Mouse (Mus musculus) adrenal gland, postnatal 36 days (tissue): ENCODE results near the gene Mpv17. TPM values are rescaled to one million over a fixed set of nuclear protein-coding genes. Genes with fewer than 3 reads are reported as not detected.

Experiments used
- DNase-seq, 2 experiments: peaks; one replicate each; pipeline ENCODE4 v3.0.0; 2021; ENCODE audit warnings: mixed read lengths in 1 of 2
- total RNA-seq, 2 experiments: library from RNA; stranded (reverse); gene quantifications; 2 replicates each; pipeline ENCODE4 v1.2.3; 2021

Gene Mpv17
- total RNA-seq, 2 experiments from 2014 or later: 57.5 to 62.1 TPM

DNA sequence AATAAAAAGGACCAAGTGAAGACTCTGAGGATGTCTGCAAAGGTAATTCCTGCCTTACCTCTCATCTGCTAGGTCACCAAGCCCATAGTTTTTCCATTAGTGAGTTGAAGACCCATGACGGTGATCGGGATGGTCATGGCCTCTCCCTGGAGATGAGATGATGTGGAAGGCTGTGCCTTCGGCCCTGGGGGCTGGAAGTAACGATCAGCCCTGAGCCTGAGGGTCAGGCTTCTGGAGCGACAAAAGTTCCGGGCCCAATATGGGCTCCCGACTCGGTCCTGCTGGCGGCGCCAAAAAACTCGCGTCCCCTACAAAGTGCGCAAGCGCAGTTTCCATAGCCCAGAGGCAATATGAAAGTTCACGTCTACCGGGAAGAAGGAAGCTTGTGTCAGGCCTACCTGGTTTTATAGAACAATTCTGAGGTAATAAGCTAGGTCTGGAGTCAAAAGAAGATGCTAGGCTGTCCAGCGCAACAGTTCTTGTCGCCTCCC is 46.0 kb downstream of the Mpv17 start, which contains the start of gene Slc30a3:
Gene Slc30a3 (minus strand): TSS at position 238 of the 491 bp plus-strand sequence.
- no peak for DNase-seq

DNA sequence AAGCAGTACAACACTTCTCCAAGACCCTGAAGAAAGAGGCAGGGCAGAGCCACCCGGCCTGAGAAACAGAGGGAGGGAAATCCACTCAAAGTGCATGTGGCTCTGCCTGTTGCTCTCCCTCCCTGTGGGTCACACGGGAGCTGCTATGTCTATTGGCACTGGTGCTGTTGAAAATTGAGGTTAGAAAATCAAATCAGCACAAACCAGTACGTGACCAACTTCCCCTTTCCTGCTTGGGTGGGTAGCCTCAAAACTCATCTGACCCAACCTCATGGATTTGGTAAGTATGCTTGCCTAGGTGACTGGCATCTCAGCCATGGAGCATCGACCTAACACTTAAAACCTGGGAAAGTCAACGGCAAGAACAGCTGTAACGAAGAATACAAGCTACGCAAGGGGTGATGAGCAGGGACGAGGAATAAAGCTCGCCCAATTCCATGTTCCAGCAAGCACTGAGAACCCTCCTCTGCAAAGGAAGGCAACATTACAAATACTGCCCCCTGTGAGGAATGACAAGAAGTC is 48.2 kb downstream of the Mpv17 start, which contains the start of gene Dnajc5g:
Gene Dnajc5g (plus strand): TSS at position 472 of the 522 bp plus-strand sequence.
- DNase-seq: no peak

DNA sequence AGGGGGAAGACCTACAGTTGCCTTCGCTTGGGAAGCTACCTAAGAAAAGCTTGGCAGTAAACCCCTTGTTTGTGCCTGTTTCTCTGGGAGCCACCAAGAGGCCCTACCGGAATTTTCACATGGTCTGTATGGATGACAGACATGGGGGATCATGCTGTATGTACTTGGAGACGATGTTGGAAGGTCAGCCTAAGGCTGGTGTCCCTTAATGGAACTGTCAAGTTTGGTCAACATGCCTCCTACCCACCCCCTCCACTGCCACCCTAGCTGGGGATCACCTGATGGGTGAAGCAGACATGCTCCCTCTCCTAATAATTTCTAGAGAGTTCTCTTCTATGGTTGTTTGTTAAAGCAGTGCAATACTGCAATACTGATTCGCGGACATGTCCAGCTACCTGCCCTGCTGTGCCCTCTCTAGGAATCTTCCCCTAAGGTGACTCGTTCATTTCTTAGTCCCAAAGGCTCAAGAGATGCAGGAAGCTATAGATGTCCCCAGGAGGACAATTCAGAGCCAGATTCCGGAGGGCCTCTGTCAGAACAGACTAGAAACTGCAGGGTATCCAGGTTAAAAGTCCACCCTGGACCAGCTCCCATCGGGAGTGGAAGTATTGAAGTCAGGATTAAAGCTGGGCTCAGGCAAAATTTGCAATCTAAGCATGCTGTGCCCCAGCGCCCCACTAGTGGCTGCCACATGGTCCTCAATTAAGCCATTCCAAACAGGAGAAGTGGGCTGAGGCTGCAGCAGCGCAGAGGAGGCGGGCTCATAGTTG is 58.2 kb downstream of the Mpv17 start:
- DNase-seq: no peak

DNA sequence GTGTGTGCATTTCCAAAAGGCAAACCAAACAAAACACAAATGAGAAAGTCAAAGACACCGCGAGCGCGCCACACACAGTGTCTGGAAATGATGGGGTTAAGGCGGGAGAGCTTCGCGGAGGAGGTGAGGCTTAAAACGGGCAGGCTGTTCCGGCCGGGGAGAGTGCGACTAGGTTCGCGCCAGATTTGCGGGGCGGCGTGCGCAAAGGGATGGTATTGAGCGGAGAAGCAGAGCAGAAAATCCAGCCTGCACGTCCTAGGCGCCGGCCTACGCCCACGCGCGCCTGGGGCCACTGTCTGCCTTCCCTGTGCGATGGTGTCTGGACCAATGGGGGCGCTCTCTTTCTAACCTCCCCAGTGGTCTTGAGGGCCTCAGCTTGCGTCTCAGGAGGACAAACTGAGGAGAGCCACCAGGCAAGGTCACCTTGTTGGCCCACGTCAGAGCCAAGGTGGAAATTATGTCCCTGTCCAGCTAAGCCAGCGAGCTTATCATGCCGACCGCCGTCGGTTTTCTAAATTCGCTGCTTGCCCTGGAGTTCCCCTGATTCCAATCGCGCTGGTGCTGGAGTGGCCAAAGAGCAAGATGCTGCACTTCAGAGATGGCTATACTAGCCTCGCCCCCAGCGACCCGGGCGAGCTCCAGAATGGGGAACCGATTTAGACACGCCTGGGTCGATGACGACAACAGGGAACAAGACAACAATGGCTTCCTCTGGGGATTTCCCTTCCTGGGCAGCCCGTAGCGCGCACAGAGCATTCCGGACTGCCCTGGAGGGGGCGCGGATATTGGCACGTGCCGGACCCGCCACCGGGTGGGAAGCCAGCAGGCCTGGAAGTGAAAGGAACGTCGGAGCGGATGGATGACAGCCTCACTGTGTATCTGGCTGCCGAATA is 59.0 kb downstream of the Mpv17 start:
- peak; percentile 54 to 65 for DNase-seq

DNA sequence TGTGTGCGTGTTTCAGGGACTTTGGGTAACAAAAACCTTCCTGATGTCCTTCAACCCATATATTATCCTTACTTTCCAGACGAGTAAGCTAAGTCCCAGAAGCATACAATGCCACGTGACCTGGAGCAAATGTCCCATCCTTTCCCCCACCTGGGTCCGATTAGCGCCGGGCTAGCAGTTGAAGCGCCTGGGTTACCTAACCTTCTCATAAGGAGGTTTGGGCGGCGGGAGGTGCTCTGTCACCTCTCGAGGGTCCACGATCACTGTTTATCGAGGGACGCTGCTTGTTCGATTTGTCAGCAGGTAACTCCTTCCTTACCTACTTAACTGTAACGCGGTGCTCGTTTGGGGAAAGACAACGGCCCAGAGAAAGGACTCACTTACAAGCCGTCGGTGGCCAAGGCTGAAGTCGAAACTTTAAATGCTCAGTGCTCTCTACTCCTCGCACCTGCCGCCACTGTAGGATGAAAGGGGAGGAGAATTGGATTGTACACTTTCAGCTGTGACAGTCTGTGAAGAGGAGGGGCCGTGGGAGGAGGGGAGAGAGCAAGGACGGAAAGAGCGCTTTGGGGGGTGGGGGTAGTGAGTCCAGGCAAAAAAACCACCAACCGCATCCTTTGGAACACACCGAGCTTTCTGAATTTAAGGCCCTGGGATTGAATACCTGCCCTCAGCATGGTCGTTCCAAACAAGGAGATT is 59.8 kb downstream of the Mpv17 start:
- DNase-seq: no peak

DNA sequence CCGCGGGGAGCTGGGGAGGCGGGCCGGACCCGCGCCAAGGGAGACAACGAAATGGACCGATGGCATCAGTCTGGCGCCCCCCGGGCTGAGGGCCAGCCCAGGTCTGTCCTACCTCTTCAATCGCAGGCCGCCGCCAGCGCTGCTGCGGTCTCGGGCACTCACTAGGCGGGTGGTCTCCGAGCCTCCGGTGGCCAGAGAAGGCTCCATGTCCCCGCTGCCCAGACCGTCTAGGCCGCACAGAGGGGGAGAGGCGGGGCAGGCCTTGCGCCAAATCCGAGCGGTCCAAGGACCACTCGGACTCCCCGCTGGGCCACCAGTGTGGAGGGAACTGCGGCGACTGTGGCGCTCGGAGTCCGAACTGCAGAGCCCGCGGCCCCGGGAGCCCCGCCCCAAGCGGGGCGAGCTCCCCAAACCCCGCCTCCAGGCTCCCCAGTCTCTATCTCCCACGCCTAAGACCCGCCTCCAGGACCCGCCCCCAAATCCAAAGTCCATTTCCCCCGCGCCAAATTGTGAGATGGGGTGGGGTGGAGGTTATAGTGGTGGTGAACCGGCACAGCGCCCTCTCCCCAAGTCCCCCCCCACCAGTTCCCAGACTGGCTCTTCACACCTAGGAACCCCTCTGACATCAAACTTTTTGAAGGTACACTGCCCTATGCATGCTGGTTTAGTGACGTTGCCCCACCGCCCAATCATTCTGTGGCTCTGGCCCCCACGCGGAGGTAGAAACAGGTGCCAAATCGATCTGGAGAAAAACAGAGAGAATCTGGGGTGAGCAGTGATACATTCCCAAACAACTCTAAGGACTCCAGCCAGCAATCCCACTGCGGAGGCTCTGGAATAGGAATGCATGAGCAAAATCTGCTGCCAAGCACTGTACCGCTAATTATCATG is 60.7 kb downstream of the Mpv17 start:
- DNase-seq: peak; percentile 59 to 70

DNA sequence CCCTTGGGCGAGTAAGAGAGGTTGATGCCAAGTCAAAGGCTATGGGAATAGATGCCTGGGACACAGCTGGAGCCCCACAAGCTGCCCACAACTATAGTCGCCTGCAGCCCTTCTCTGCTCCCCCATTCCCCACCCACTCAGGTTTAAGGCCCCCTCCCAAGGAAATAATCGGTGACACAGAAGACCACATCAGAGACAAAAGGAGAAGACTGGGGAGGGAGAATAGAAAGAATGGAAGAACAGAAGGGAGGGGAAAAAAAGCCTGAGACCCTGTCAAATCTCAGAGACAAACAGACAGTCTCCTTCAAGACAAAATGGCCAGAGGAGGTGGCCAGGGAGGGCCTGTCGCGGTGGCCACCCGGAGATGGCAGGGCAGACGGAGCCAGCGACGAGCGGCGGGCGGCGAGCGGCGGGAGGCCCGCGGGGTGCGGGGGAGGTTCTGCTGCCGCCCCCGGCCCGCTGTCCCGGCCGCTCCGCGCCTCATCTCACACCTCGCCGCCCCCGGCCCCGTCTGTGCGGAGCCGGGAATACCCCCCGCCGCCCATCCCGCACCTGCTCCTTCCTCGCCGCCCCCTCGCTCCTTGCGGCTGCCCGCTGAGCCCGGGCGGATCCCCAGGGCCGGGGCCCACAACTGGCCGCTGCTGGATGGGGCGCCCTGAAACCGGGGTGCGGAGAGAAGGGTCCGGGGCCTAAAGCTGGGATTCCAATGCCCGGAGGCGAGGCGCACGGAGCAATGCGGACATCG is 61.6 kb downstream of the Mpv17 start:
- no peak for DNase-seq

Other genes starting within 250 kb of the Mpv17 start
- gene Ost4, start 246.5 kb downstream of the Mpv17 start, total RNA-seq: 100 to 1,000 TPM; 211 to 228 TPM
- gene Emilin1, start 240.8 kb downstream of the Mpv17 start, total RNA-seq: 10 to 100 TPM; 49.8 to 56.0 TPM
- 10 to 100 TPM; 37.5 to 64.9 TPM for gene Khk, start 232.8 kb downstream of the Mpv17 start, total RNA-seq
- 1 to 10 TPM in 1 of 2 experiments, under 1 TPM in 1; 0.89 to 1.3 TPM for gene Cgref1, start 208.7 kb downstream of the Mpv17 start, total RNA-seq
- 100 to 1,000 TPM; 121 to 157 TPM for gene Preb, start 193.9 kb downstream of the Mpv17 start, total RNA-seq
- 1 to 10 TPM; 1.1 to 2.8 TPM for gene Tcf23, start 185.6 kb downstream of the Mpv17 start, total RNA-seq
- gene Atraid, start 105.9 kb downstream of the Mpv17 start, total RNA-seq: 100 to 1,000 TPM; 106 to 128 TPM
- 10 to 100 TPM; 26.6 to 30.3 TPM for gene Slc5a6, start 105.3 kb downstream of the Mpv17 start, total RNA-seq
- 10 to 100 TPM; 22.9 to 29.7 TPM for gene Cad, start 99.5 kb downstream of the Mpv17 start, total RNA-seq
- not detected for gene Dnajc5g, start 48.0 kb downstream of the Mpv17 start, total RNA-seq
- gene Slc30a3, start 46.0 kb downstream of the Mpv17 start, total RNA-seq: not detected
- gene Trim54, start 37.5 kb downstream of the Mpv17 start, total RNA-seq: under 1 TPM in 1 of 2 experiments, not detected in 1; 0.20 TPM
- gene Ucn, start 15.4 kb downstream of the Mpv17 start, total RNA-seq: not detected
- under 1 TPM; 0.60 to 0.79 TPM for gene Gm29609, start 25.7 kb upstream of the Mpv17 start, total RNA-seq
- gene Gtf3c2, start 25.9 kb upstream of the Mpv17 start, total RNA-seq: 10 to 100 TPM; 53.8 to 64.0 TPM
- gene Snx17, start 39.0 kb upstream of the Mpv17 start, total RNA-seq: 100 to 1,000 TPM; 106 to 110 TPM
- 10 to 100 TPM; 43.2 to 60.5 TPM for gene Eif2b4, start 39.2 kb upstream of the Mpv17 start, total RNA-seq
- 10 to 100 TPM; 28.1 to 34.1 TPM for gene Zfp513, start 48.1 kb upstream of the Mpv17 start, total RNA-seq
- gene Ppm1g, start 66.4 kb upstream of the Mpv17 start, total RNA-seq: 100 to 1,000 TPM; 105 to 129 TPM
- gene Nrbp1, start 86.6 kb upstream of the Mpv17 start, total RNA-seq: 10 to 100 TPM; 80.6 to 95.8 TPM
- not detected for gene Gm9970, start 87.0 kb upstream of the Mpv17 start, total RNA-seq
- gene Krtcap3, start 97.4 kb upstream of the Mpv17 start, total RNA-seq: 1 to 10 TPM; 3.7 to 4.1 TPM
- gene Ift172, start 136.9 kb upstream of the Mpv17 start, total RNA-seq: 10 to 100 TPM; 30.4 to 39.0 TPM
- gene Fndc4, start 141.8 kb upstream of the Mpv17 start, total RNA-seq: 10 to 100 TPM in 1 of 2 experiments, 1 to 10 TPM in 1; 7.5 to 13.8 TPM
- under 1 TPM in 1 of 2 experiments, not detected in 1; 0.43 TPM for gene Gckr, start 143.2 kb upstream of the Mpv17 start, total RNA-seq